Mouse (Mus musculus) neutrophil, adult 59 days (primary cell): Measurements from ENCODE around the gene Olfr220. TPM values are rescaled to one million over a fixed set of nuclear protein-coding genes. Genes with fewer than 3 reads are reported as not detected.

ENCODE experiments used
- total RNA-seq, 2 experiments: library from RNA; stranded (reverse); gene quantifications; 1 replicate in 1 of 2; 2 replicates in 1 of 2; pipeline ENCODE4 v1.2.4; 2023

Olfr220 gene
- not detected for total RNA-seq

GRCm38 (mm10) chr1:174441782-174442181 lies at the start of gene Olfr220:
Gene Olfr220 (plus strand): TSS chr1:174442082.

DNA sequence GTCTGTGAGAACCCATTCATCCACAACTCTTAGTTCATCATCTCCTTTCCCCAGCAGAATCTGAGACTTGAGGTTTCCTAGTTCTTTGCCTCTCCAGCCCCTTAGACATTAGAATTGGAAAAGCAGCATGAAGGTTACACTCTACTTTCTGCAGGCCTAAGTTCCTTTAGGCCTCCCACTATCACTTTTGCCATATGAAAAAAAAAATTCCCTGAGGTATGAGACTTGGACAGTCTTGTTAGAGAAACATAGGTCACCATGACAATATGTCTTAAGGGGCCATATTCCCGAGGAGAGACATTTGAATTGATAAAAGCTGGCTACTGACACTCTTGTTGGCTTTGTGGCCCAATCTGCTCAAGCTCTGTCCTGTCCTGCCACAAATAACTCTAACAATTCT lies 18.1 kb upstream of the Olfr220 start, which contains the start of gene Olfr414:
Gene Olfr414, plus strand, starts transcription at position 301 of the 400 bp plus-strand sequence.

Other genes with a start within 250 kb of the Olfr220 start
- not detected for gene Olfr419, start 190.0 kb upstream of the Olfr220 start, total RNA-seq
- not detected for gene Mptx1, start 111.6 kb upstream of the Olfr220 start, total RNA-seq
- not detected for gene Olfr417, start 77.0 kb upstream of the Olfr220 start, total RNA-seq
- not detected for gene Olfr248, start 51.0 kb upstream of the Olfr220 start, total RNA-seq
- not detected for gene Olfr414, start 18.0 kb upstream of the Olfr220 start, total RNA-seq
- gene Fmn2, start 59.7 kb downstream of the Olfr220 start, total RNA-seq, result 1 to 10 TPM in 1 of 2 experiments, under 1 TPM in 1; 0.33 to 1.2 TPM